In the genomic region with DNA sequence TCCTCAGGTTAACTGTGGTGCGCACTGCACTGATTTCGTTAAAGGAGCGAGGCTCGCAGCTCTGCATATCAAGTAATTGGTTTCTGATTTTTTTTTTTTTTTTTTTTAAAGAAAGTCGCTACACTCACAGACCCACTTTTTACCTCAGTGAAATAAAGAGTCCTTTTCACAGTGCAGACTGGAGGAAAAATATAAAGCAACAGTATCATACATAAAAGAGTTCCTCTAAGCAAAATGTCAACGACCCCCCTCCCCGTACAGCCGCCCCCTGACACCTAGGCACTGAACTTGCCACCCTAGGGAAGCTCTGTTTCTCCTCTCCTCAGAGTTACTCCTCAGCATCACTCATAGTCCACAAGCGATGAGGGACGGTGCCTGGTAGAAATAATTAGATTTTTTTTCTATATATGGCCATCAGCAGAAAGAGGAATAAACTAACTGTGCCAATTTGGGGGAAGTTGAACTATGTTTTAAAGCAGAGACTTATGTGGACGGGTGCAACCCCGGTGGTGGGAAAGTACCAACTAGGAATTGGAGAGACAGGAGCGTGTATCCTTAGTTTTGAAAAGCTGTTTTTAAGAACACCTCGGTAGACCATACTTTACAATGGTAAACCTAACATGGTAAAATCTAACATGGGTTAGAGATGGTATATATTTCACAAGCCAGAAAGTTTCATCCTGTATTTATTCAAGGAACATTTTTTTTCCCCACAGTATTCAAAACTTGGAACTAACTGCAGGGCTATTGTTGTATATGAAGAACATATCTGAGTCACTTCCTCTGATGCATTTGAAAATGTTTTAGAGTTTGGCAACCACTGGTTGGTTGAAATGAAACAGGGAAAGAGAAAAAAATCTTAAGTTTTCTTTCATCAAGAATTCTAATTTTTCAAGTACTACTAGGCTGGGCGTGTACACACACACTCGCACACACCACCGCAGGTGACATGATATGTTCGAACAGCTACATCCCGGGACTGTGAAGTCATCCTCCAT, we compare ENCODE assay signal across 10 mouse cellular contexts.
DNase-seq lines count a peak whose midpoint lies in the region; ATAC-seq and TF ChIP-seq lines count a peak whose summit lies in the region.
"Had no signal": no experiment of that assay in that cellular context is flagged by ENCODE, and none has a peak within 500 bp of the region (broad histone marks: within the 10 kb centered on the region; RNA-seq: fewer than 3 reads in every experiment).

No protein-coding gene starts in this region.

- peaks cover 31% of the 10 kb centered on the region for H3K4me1 ChIP-seq in heart, postnatal 0 days (ENCODE audit: control insufficient read depth, insufficient read depth)
- H3K4me1 ChIP-seq in embryonic facial prominence, embryonic 10.5 days = peaks cover 14% of the 10 kb centered on the region
- H3K4me1 ChIP-seq in hindbrain, embryonic 16.5 days (ENCODE audit: control insufficient read depth, insufficient read depth, low read depth, low read length) = no peaks in the 10 kb centered on the region; the same call in 1 of the 2 replicates

- H3K36me3 ChIP-seq in heart, postnatal 0 days (replicated peaks; ENCODE audit: control insufficient read depth, insufficient read depth, low read length) = no peaks in the 10 kb centered on the region
- no peaks in the 10 kb centered on the region for H3K36me3 ChIP-seq in embryonic facial prominence, embryonic 10.5 days (replicated peaks)
- no peaks in the 10 kb centered on the region for H3K36me3 ChIP-seq in hindbrain, embryonic 16.5 days (ENCODE audit: control insufficient read depth, insufficient read depth, low read length)
- H3K36me3 ChIP-seq in myocyte (ENCODE audit: control insufficient read depth, insufficient read depth) = no peaks in the 10 kb centered on the region

- H3K4me2 ChIP-seq in heart, postnatal 0 days (ENCODE audit: low read depth, low read length) = peak overlapping the region; percentile 62
- peak overlapping the region; percentile 69 for H3K4me2 ChIP-seq in hindbrain, embryonic 16.5 days (ENCODE audit: low read length)
- H3K4me2 ChIP-seq in myocyte (ENCODE audit: low read depth) = peak overlapping the region; percentile 84

- no peak for ATAC-seq in heart, postnatal 0 days (ENCODE audit: insufficient read depth, low read depth)
- no peak for ATAC-seq in hindbrain, embryonic 16.5 days

- peak; percentile 48 for DNase-seq in heart, postnatal 0 days (ENCODE audit: low spot score)
- DNase-seq in heart, postnatal 36 days = no peak
- DNase-seq in embryonic facial prominence, embryonic 10.5 days (ENCODE audit: low spot score) = no peak
- DNase-seq in testis, postnatal 14 days (ENCODE audit: low spot score) = no peak
- DNase-seq in adipocyte (ENCODE audit: low spot score) = no peak
- DNase-seq in kidney, postnatal 4 days = no peak
- DNase-seq: cerebellum, adult 18-20 months; thymus, postnatal 14 days had no signal

- H3K4me3 ChIP-seq in heart, postnatal 0 days (ENCODE audit: low read depth, low read length) = peak overlapping the region; percentile 49
- H3K4me3 ChIP-seq in embryonic facial prominence, embryonic 10.5 days = peak overlapping the region; percentile 53
- peak overlapping the region; percentile 42 for H3K4me3 ChIP-seq in hindbrain, embryonic 16.5 days (ENCODE audit: low read length)
- peak overlapping the region; percentile 25 for H3K4me3 ChIP-seq in myocyte

- H3K9ac ChIP-seq in heart, postnatal 0 days (replicated peaks; ENCODE audit: low read depth, low read length) = peak overlapping the region; percentile 46
- H3K9ac ChIP-seq in hindbrain, embryonic 16.5 days (ENCODE audit: low read depth, low read length) = peak overlapping the region; percentile 58

- no peaks in the 10 kb centered on the region for H3K27me3 ChIP-seq in heart, postnatal 0 days (ENCODE audit: control insufficient read depth, insufficient read depth, low read length)
- no peaks in the 10 kb centered on the region for H3K27me3 ChIP-seq in embryonic facial prominence, embryonic 10.5 days (replicated peaks; ENCODE audit: low read depth, poor library complexity, severe bottlenecking)
- no peaks in the 10 kb centered on the region for H3K27me3 ChIP-seq in hindbrain, embryonic 16.5 days (replicated peaks; ENCODE audit: control insufficient read depth, insufficient read depth, low read length)
- no peaks in the 10 kb centered on the region for H3K27me3 ChIP-seq in myocyte (ENCODE audit: control insufficient read depth, insufficient read depth, insufficient read length)

- no peak for TF ChIP-seq POLR2A in myocyte (IDR thresholded peaks at IDR 0.05; ENCODE audit: insufficient read length, low read depth)

- H3K79me2 ChIP-seq in myocyte (ENCODE audit: control insufficient read depth, insufficient read depth) = peaks cover 25% of the 10 kb centered on the region

- no peak for TF ChIP-seq CTCF in heart, postnatal 0 days (IDR thresholded peaks at IDR 0.05; ENCODE audit: low read depth)

- WGBS in heart, postnatal 0 days = 40% methylated on average over 19 of the region's 19 CpGs
- 54% methylated on average over 19 of the region's 19 CpGs for WGBS in embryonic facial prominence, embryonic 10.5 days
- WGBS in hindbrain, embryonic 16.5 days = 44% methylated on average over 19 of the region's 19 CpGs

- no peak for TF ChIP-seq EP300 in heart, postnatal 0 days (IDR thresholded peaks at IDR 0.05; ENCODE audit: low read depth)

- peak overlapping the region; percentile 83 for H3K27ac ChIP-seq in heart, postnatal 0 days (ENCODE audit: low read depth)
- no peak overlapping the region for H3K27ac ChIP-seq in embryonic facial prominence, embryonic 10.5 days (replicated peaks)
- no peak overlapping the region; the same call in 1 of the 2 replicates for H3K27ac ChIP-seq in hindbrain, embryonic 16.5 days (ENCODE audit: low read depth, low read length)

- H3K9me3 ChIP-seq in heart, postnatal 0 days (replicated peaks; ENCODE audit: control insufficient read depth, low read length) = no peaks in the 10 kb centered on the region
- no peaks in the 10 kb centered on the region for H3K9me3 ChIP-seq in embryonic facial prominence, embryonic 10.5 days
- no peaks in the 10 kb centered on the region for H3K9me3 ChIP-seq in hindbrain, embryonic 16.5 days (ENCODE audit: control insufficient read depth, low read length)

- intact Hi-C loops in heart, postnatal 36 days (cut with DNase I) = loop anchor here (5.0 kb wide), 1 partner anchor 139 kb away; no protein-coding TSS in a partner anchor

- no peak overlapping the region for H3ac ChIP-seq in myocyte (ENCODE audit: control insufficient read depth, insufficient read length)

TF ChIP-seq in myocyte, 11 proteins besides CTCF, POLR2A, EP300 and RAD21:
- no peak for TF ChIP-seq MAX (IDR thresholded peaks at IDR 0.05; ENCODE audit: low read depth)
- no peak for TF ChIP-seq MYOD1 (IDR thresholded peaks at IDR 0.05; ENCODE audit: control insufficient read depth in 1 of 3, insufficient read length in 2 of 3, low read depth in 2 of 3)
- no peak for TF ChIP-seq CEBPB (IDR thresholded peaks at IDR 0.05; ENCODE audit: insufficient read depth, poor library complexity, severe bottlenecking)
- TF ChIP-seq SRF (IDR thresholded peaks at IDR 0.05; ENCODE audit: control insufficient read depth, insufficient read length, low read depth) = no peak
- no peak for TF ChIP-seq E2F4 (IDR thresholded peaks at IDR 0.05; ENCODE audit: insufficient read depth)
- TF ChIP-seq REST (IDR thresholded peaks at IDR 0.05; ENCODE audit: insufficient read depth, insufficient read length) = no peak
- TF ChIP-seq USF1 (IDR thresholded peaks at IDR 0.05; ENCODE audit: low read depth) = no peak
- TF ChIP-seq MYOG (IDR thresholded peaks at IDR 0.05; ENCODE audit: control insufficient read depth in 1 of 3, insufficient read depth in 1 of 3, insufficient read length in 2 of 3, low read depth in 2 of 3) = no peak
- no peak for TF ChIP-seq TCF3 (IDR thresholded peaks at IDR 0.05; ENCODE audit: insufficient read length, low read depth)
- no peak for TF ChIP-seq TCF12 (IDR thresholded peaks at IDR 0.05; ENCODE audit: insufficient read depth, poor library complexity, severe bottlenecking)
- TF ChIP-seq POLR2AphosphoS2 (IDR thresholded peaks at IDR 0.05; ENCODE audit: insufficient read length, low read depth) = no peak
TF ChIP-seq in myocyte: peak in this region for 0.
